In the genomic region with DNA sequence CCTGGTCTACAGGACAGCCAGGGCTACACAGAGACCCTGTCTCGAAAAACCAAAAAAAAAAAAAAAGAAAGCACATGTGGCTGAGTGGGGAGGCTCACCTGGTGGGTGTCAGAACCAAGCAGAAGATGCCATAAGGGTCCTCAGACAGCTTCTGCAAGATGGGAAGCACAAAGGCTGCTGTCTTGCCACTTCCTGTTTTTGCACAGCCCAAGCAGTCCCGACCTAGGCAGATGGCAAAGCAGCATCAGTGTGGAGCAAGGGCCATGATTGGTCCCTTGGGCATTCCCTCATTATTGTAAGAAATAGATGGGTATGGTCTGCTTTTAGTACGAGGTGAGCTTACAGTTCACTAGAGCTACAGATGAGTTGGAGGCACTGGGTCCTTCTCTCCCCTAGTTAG, we compare ENCODE assay signal across 1 mouse cellular context.
TF ChIP-seq lines count a peak whose summit lies in the region.

No protein-coding gene starts in this region.

TF ChIP-seq in CH12.LX, 34 proteins besides CTCF, POLR2A, EP300 and RAD21:
- TF ChIP-seq MAZ (IDR thresholded peaks at IDR 0.05; ENCODE audit: low read depth, low read length) (no peak), HCFC1 (IDR thresholded peaks at IDR 0.05; ENCODE audit: low read depth, low read length) (no peak), NRF1 (IDR thresholded peaks at IDR 0.05; ENCODE audit: low read depth, low read length) (no peak), USF1 (IDR thresholded peaks at IDR 0.05; ENCODE audit: low read depth, low read length) (no peak)
